Mouse (Mus musculus) kidney, postnatal 10 days (tissue): Measurements from ENCODE around the gene Slc16a6.

Experiments
- DNase-seq: peaks from one replicate; pipeline ENCODE4 v3.0.0; 2021; ENCODE audit warnings: mixed read lengths

Gene Slc16a6

GRCm38 (mm10) chr11:109443468-109444263, 29.7 kb downstream of the Slc16a6 start:
- DNase-seq = no peak

- DNase-seq = no peak
These were observed 31.1 kb downstream of the Slc16a6 start for GRCm38 (mm10) chr11:109442166-109442730.

DNA sequence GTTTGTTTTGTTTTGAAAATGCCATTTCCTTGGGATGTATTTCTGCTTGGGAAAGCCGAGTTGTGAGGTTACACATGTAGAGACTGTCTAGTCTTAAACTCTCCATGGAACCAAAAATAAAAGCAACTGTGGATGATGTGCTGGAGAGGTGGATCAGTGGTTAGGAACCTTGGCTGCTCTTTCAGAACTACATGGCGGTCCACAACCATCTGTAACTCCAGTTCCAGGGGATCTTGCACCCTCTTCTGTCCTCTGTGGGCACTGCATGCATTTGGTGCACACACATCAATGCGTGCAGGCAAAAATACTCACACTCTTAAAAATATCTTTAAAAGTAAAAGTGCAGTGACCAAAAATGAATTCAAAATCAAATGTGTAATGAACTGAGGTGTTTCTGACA, 32.3 kb downstream of the Slc16a6 start:
- DNase-seq = peak; percentile 61

- no peak for DNase-seq
These were observed 32.8 kb downstream of the Slc16a6 start for GRCm38 (mm10) chr11:109440641-109441040.

- peak; percentile 88 for DNase-seq
These were observed 33.5 kb downstream of the Slc16a6 start for GRCm38 (mm10) chr11:109439829-109440340.

DNA sequence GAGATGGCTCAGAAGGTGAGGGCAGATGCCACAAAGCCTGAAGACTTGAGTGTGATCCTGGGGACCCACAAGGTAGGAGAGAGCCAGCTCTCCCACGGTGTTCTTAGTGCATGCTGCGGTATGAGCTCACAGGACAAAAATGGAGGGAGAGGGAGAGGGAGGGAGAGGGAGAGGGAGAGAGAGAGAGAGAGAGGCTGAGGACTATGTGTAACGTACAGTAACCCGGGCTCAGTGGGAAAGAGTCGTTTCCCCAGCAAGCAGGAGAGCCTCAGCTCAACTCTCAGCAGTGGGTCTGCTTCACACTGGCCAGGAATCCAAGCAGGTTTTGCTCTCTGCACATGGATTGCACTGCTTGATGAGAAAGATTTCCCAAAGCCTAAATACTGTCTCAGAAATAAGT, 34.2 kb downstream of the Slc16a6 start:
- DNase-seq = no peak

DNA sequence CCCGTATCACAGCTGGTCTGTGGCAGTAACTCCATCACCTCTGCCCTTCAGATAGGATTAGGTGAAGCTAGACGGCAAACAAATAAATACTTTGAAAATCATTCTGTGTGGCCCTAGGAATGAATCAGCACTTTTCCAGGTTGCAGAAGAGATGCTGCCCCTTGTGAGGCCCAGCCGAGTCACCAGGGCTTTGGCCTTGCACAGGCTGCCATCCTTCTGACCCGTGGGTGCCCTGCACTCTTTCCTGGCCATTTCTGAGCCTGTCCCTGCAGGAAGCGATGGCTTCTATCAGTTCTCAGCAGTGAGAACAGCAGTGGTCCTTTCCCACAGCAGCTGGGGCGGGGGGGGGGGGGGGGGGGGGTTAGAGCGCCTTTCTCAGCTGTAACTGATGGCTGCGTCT, 36.5 kb downstream of the Slc16a6 start:
- DNase-seq = no peak

DNA sequence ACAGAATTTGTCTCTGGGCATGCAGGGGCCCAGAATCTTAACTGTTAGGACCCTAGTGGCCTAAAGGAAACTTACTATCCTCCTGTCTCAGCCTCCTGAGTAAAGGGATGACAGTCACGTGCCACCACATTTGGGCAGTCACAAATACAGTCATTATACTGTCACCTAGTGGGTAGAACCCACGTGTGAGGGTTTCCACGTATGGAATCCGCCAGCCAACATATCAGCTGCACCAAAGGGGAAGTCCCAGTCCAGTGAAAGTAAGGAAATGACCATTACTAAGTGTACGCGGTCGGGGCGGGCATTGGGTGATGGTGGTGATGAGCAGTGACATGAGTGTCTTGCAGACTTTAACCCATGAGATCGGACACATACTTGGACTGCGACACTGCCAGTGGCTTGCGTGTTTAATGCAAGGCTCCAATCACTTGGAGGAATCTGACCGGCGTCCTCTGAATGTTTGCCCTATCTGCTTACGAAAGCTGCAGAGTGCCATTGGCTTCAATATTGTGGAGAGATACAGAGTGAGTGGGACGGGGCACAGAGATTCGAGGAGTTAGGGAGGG, 39.1 kb downstream of the Slc16a6 start:
- no peak for DNase-seq

- DNase-seq = no peak
These were observed 46.0 kb downstream of the Slc16a6 start for GRCm38 (mm10) chr11:109427353-109427752.

DNA sequence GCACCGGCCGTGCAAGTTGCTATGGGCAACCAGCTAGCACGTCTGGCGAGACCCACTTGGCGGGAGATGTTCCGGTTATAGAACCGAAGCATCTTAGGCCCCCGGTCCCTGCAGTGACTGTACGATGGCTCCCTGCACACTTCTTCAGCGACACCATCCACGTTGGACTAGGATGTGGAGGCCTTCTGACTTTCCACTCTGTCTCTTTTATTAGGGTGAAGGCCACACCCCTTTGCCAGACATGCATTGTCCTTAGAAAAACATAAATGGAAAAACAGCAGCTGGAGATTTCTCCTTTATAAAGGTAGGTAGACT, 47.2 kb downstream of the Slc16a6 start:
- no peak for DNase-seq

DNA sequence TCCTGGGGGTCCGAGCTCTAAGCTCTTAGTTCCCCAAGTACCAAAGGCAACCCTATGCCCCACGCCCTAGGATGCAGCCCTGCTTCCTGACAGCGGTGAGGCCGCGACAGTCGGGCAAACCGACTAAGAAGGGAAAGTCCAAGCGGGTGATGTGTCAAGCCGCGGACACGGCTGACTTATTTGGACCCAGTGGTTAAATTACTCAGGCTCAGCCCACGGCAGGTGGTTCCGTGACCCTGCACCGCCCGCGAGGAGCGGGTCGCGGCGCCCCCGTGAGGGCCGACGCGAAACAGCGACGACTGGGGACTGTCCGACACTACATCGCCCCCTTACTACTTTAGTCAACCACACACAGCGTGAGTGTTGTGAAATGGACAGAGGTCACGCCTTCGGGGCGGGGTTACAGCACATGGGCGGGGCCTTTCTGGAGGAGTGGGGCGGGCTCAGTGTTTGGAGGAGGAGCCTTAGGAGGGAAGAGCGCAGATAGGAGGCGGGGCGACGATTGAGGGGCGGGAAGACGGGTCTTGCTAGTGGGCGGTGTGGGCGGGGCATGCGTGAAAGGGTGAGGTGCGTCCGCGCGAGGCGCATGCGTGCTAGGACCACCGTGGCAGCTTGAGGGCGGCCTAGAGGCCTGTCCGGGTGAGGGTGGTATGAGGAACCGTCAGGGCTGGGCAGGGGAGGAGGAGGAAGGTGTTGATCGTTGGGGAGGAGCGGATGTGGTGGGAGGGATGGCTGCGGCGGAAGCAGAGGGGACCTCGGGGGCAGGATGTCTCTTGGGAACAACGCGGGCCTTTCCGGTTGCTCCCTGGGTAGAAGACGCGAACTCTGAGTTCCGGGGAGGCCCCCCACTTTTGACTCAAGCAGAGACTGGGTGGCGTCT, 47.8 kb downstream of the Slc16a6 start, which contains the start of gene Amz2:
Gene Amz2 (plus strand): TSS at position 555 of the 880 bp plus-strand sequence.
- DNase-seq = peak; percentile 100

- peak; percentile 55 for DNase-seq
These were observed 50.1 kb downstream of the Slc16a6 start for GRCm38 (mm10) chr11:109423294-109423693.

GRCm38 (mm10) chr11:109422263-109422662, 51.1 kb downstream of the Slc16a6 start:
- no peak for DNase-seq

- no peak for DNase-seq
These were observed 52.2 kb downstream of the Slc16a6 start for GRCm38 (mm10) chr11:109421205-109421604.

DNA sequence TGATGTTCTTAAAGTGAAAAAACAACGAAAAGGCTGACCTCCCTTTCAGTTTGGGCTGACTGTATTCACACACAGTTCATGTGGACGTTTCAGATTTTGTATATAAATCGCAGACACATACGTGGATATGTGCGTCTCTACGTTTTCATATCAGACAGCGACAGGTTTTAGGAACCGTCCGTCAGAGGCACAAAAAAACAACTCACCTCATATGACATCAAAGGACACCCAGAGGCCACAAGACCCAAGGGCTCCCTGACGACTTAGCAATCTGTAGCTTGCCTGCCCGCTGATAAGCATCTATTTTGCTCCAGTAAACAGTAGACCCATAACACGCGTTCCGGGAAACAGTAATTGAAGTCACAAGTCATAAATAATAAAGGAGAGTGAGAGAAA, 52.8 kb downstream of the Slc16a6 start:
- no peak for DNase-seq

DNA sequence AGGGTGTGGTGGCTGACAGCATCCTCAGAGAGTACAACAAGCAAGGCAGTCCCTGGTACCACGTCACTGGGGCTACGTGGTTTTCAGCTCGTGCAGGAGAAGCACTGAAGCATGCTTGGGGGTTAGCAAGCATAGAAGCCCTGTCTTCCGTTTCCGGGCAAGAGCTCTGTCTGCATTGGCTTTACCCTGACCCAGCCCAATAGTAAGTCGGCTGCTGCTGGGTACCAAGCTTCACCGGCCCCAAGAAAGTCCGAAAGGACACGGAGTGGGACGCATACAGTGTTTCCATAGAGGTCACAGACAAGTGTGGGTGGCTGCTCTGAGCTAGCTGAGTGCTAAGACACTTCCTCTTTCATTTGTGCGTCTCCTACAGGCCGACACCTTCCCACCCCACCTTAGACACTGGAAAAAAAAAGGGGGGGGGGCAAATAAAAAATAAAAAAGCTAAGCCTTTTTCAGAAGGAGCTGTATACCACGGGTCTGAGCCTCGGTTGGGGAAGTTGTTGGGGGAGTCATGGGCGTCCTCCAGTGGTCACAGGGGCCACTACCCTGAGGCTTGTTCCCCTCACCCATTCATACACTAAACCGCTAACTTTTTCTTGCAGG, 53.3 kb downstream of the Slc16a6 start:
- DNase-seq = peak; percentile 22

DNA sequence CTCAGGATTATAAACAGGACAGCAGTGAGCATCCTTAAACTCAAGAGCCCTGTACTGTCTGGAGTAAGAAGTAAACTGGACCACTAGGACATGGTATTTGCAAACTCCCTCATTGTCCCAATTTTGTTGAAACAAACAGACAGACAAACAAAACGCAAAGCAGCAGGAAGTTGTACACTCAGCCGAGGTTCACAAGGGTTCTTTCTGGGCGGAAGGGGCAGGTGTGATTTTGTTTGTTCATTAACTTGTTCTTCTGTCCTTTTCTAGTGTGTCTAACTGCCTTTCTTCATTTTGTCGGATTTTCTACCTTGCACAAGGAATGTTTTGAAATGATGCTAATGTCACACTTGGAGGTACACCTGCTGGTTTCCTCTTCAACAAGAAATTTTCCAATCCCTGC, 53.9 kb downstream of the Slc16a6 start:
- DNase-seq = no peak

DNA sequence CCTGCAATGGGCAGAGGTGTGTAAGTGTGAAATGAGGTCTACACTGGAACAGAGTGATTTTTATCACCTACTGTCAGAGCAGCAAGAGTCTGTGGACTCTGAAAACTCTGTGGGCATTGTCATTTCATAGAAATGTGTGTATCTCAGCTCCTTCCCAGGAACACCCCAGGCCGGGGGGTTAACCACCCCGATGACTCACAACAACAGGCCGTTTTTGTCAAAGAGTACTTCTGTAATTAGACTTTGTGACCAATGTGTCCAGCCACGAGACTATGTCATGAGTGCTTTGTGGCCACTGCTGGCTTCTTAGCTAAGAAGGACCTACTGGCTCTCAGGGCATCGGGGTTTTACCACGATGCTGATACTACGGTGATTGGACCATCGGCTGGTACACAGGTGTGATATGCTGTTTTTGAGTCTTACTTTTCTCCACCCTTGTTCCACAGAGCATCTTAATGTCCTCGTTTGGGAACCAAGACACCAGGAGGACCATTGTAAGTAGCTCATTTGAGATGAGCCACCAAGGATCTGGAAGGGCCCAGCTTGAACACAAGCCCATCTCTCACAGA, 55.8 kb downstream of the Slc16a6 start:
- no peak for DNase-seq

- no peak for DNase-seq
These were observed 56.5 kb downstream of the Slc16a6 start for GRCm38 (mm10) chr11:109416709-109417420.

DNA sequence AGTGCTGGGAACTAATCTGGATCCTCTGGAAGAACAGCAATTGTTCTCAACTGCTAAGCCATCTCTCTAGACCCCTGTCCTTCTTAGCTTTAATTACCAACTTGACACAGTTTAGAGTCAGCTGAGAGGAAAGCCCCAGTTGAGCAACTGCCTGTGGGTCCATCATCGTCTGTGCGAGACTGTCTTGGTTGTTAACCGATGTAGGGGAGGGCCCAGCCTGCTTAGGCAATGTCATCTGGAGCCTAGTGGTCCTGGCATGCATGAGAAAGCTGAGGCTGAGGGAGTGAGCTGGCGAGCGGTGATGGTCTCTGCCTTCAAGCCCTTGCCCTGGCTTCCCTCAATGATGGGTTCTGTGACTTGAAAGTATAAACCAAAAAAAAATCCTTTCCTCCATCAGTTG, 58.6 kb downstream of the Slc16a6 start:
- DNase-seq = no peak

- DNase-seq = no peak
These were observed 59.8 kb downstream of the Slc16a6 start, which contains the start of gene 9930022D16Rik for GRCm38 (mm10) chr11:109413617-109414016. TSS of gene 9930022D16Rik (plus strand) at chr11:109413917.
